In genomic region chr7:84377330-84377729, GRCm38 (mm10) we compare ENCODE assay signal across 26 mouse cellular contexts. TPM values are rescaled to one million over a fixed set of nuclear protein-coding genes. Genes with fewer than 3 reads are reported as not detected.
DNase-seq lines count a peak whose midpoint lies in the region; ATAC-seq lines count a peak whose summit lies in the region.
"Had no signal": no experiment of that assay in that cellular context is flagged by ENCODE, and none has a peak within 500 bp of the region (broad histone marks: within the 10 kb centered on the region; RNA-seq: fewer than 3 reads in every experiment).

No protein-coding gene starts in this region.

- H3K36me3 ChIP-seq in kidney, embryonic 16.5 days (ENCODE audit: insufficient read depth, low read length), result no peaks in the 10 kb centered on the region
- H3K36me3 ChIP-seq in midbrain, embryonic 13.5 days, result no peaks in the 10 kb centered on the region
- no peaks in the 10 kb centered on the region for H3K36me3 ChIP-seq in midbrain, embryonic 16.5 days (ENCODE audit: control insufficient read depth, insufficient read depth, low read length)
- H3K36me3 ChIP-seq: embryonic facial prominence, embryonic 12.5 days; heart, embryonic 13.5 days had no signal

- peak; percentile 86 for ATAC-seq in frontal cortex, adult (ENCODE audit: low TSS enrichment)
- 0 out of 2 replicates have a peak, but pooled peaks have one; percentile 41 for ATAC-seq in kidney, embryonic 16.5 days (ENCODE audit: low FRiP score, low TSS enrichment)
- ATAC-seq in midbrain, embryonic 13.5 days, result no peak
- ATAC-seq in midbrain, embryonic 16.5 days, result no peak
- ATAC-seq: CD4-positive, CD25-positive, alpha-beta regulatory T cell, adult 4 months; forebrain, embryonic 13.5 days; intestine, postnatal 0 days; liver, postnatal 0 days had no signal

- WGBS in kidney, embryonic 16.5 days, result 38% methylated on average over 5 of the region's 5 CpGs
- WGBS in midbrain, embryonic 13.5 days, result 79% methylated on average over 5 of the region's 5 CpGs
- 73% methylated on average over 5 of the region's 5 CpGs for WGBS in midbrain, embryonic 16.5 days

- H3K4me1 ChIP-seq in kidney, embryonic 16.5 days (ENCODE audit: insufficient read depth, low read length), result peaks cover 10% of the 10 kb centered on the region; the same call in 1 of the 2 replicates
- peaks cover 29% of the 10 kb centered on the region for H3K4me1 ChIP-seq in midbrain, embryonic 13.5 days (replicated peaks)
- H3K4me1 ChIP-seq in midbrain, embryonic 16.5 days (ENCODE audit: control insufficient read depth, insufficient read depth, low read length), result peaks cover 22% of the 10 kb centered on the region
- H3K4me1 ChIP-seq: embryonic facial prominence, embryonic 12.5 days; megakaryocyte, embryonic 14.5 days had no signal

- DNase-seq in frontal cortex, postnatal 10 days (ENCODE audit: low spot score in 2 of 2), result no peak
- no peak for DNase-seq in kidney, postnatal 36 days
- DNase-seq in mesoderm, embryonic 11.5 days (ENCODE audit: low read depth, low spot score), result peak; percentile 31
- DNase-seq: cerebellum, adult 11-12 months; cerebellum, postnatal 14 days; gastrocnemius, postnatal 14 days; heart, adult 2 months; heart, postnatal 14 days; kidney, postnatal 10 days; liver, postnatal 0 days; retina, postnatal 1 day; right cerebral cortex, postnatal 25 days; spleen, adult 18-20 months; thymus, postnatal 14 days had no signal

- H3K27ac ChIP-seq in kidney, embryonic 16.5 days (ENCODE audit: low read length), result no peak overlapping the region
- peak overlapping the region; percentile 14; the same call in 1 of the 2 replicates for H3K27ac ChIP-seq in midbrain, embryonic 13.5 days
- no peak overlapping the region for H3K27ac ChIP-seq in midbrain, embryonic 16.5 days (ENCODE audit: low read length)
- H3K27ac ChIP-seq: embryonic facial prominence, embryonic 12.5 days; forebrain, embryonic 13.5 days; heart, adult 2 months; heart, embryonic 13.5 days; layer of hippocampus, adult 2 months had no signal

- no peak overlapping the region for H3K4me3 ChIP-seq in kidney, embryonic 16.5 days (ENCODE audit: low read length)
- H3K4me3 ChIP-seq in midbrain, embryonic 13.5 days (replicated peaks), result no peak overlapping the region
- H3K4me3 ChIP-seq in midbrain, embryonic 16.5 days (ENCODE audit: low read depth, low read length), result no peak overlapping the region
- H3K4me3 ChIP-seq: embryonic facial prominence, embryonic 12.5 days; forebrain, embryonic 13.5 days; heart, adult 2 months; heart, embryonic 13.5 days; layer of hippocampus, adult 2 months; megakaryocyte, embryonic 14.5 days had no signal

- H3K4me2 ChIP-seq in kidney, embryonic 16.5 days (replicated peaks; ENCODE audit: low read depth, low read length), result no peak overlapping the region
- no peak overlapping the region for H3K4me2 ChIP-seq in midbrain, embryonic 13.5 days (replicated peaks)
- H3K4me2 ChIP-seq in midbrain, embryonic 16.5 days (ENCODE audit: low read length), result no peak overlapping the region
- H3K4me2 ChIP-seq: embryonic facial prominence, embryonic 12.5 days; forebrain, embryonic 13.5 days; heart, embryonic 13.5 days; liver, embryonic 11.5 days had no signal

- H3K9me3 ChIP-seq in kidney, embryonic 16.5 days (ENCODE audit: low read length), result no peaks in the 10 kb centered on the region
- H3K9me3 ChIP-seq in midbrain, embryonic 13.5 days, result no peaks in the 10 kb centered on the region; the same call in 1 of the 2 replicates
- no peaks in the 10 kb centered on the region for H3K9me3 ChIP-seq in midbrain, embryonic 16.5 days (replicated peaks; ENCODE audit: control insufficient read depth, low read length, poor library complexity, severe bottlenecking)
- H3K9me3 ChIP-seq: embryonic facial prominence, embryonic 12.5 days; forebrain, embryonic 13.5 days; heart, embryonic 13.5 days; megakaryocyte, embryonic 14.5 days had no signal

- H3K27me3 ChIP-seq in kidney, embryonic 16.5 days (ENCODE audit: insufficient read depth, low read length), result no peaks in the 10 kb centered on the region
- no peaks in the 10 kb centered on the region for H3K27me3 ChIP-seq in midbrain, embryonic 13.5 days
- H3K27me3 ChIP-seq in midbrain, embryonic 16.5 days (ENCODE audit: control insufficient read depth, insufficient read depth, low read depth, low read length), result no peaks in the 10 kb centered on the region
- H3K27me3 ChIP-seq: embryonic facial prominence, embryonic 12.5 days; forebrain, embryonic 13.5 days; heart, embryonic 13.5 days had no signal

- no peak overlapping the region for H3K9ac ChIP-seq in kidney, embryonic 16.5 days (replicated peaks; ENCODE audit: low read length)
- no peak overlapping the region for H3K9ac ChIP-seq in midbrain, embryonic 13.5 days (replicated peaks)
- no peak overlapping the region for H3K9ac ChIP-seq in midbrain, embryonic 16.5 days (ENCODE audit: low read depth, low read length)
- H3K9ac ChIP-seq: embryonic facial prominence, embryonic 12.5 days; forebrain, embryonic 13.5 days; heart, embryonic 13.5 days; liver, postnatal 0 days had no signal

RNA-seq across cellular contexts. Expression of gene Arnt2, which starts 32.6 kb away (rescaled TPM):
- polyA plus RNA-seq in kidney, embryonic 16.5 days (2015; fragmentation: Nextera tagmentation; extraction: Ambion mirVana), result 10.8 and 10.9 TPM in 2 replicates
- 74.5 and 77.1 TPM in 2 replicates for polyA plus RNA-seq in midbrain, embryonic 13.5 days (2015; fragmentation: Nextera tagmentation; extraction: Ambion mirVana)
- 88.2 and 90.2 TPM in 2 replicates for polyA plus RNA-seq in midbrain, embryonic 16.5 days (2015; fragmentation: Nextera tagmentation; extraction: Ambion mirVana)
- polyA plus RNA-seq: liver, postnatal 0 days had no signal

Comparison
In these comparisons a context has a peak if more than half of its experiments do, and no peak if none do; other contexts are left out.
1. ATAC-seq: peak in frontal cortex, adult (single experiment) and kidney, embryonic 16.5 days (single experiment); none in midbrain, embryonic 13.5 days (single experiment) and midbrain, embryonic 16.5 days (single experiment).